Mouse (Mus musculus): ENCODE data around the gene Notch1. TPM values are rescaled to one million over a fixed set of nuclear protein-coding genes. Genes with fewer than 3 reads are reported as not detected.

The Notch1 gene
- polyA plus RNA-seq, 1 experiment from 2014 or later = 24.3 TPM

- H3K36me3 ChIP-seq = peaks cover 80% of the 10 kb centered on the region
- no peak for ATAC-seq (ENCODE audit: insufficient number of reproducible peaks, low FRiP score, low TSS enrichment, low read depth)
- H3K4me2 ChIP-seq = no peak overlapping the region
- H3K4me1 ChIP-seq = peaks cover 25% of the 10 kb centered on the region
- WGBS = 88% methylated on average over 7 of the region's 7 CpGs
- no peak overlapping the region for H3K27ac ChIP-seq
- H3K9ac ChIP-seq = no peak overlapping the region
- no peaks in the 10 kb centered on the region for H3K27me3 ChIP-seq
- no peaks in the 10 kb centered on the region for H3K9me3 ChIP-seq
- H3K4me3 ChIP-seq = no peak overlapping the region
Observed at GRCm38 (mm10) chr2:26438373-26438772, 78.1 kb downstream of the Notch1 start.

DNA sequence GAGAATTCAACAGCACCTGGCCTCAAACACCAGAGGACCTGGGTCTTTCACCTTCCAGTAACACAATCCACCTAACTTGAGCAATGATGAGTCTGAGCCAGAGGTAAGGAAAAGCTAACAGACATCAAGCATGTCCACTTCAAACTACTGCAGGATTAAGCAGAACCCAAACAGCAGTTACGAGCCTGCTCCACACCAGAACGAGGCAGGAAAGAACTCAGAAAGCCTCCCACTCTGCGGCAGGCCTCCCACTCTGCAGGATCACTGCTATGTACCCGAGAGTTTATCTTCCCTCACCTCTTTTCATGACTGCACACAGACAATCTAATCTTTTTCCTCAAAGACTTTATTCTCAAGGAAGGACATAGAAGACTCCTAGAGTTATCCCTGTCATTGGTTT lies 79.2 kb downstream of the Notch1 start:
- no peaks in the 10 kb centered on the region for H3K9me3 ChIP-seq
- no peak overlapping the region for H3K4me3 ChIP-seq
- no peak overlapping the region for H3K9ac ChIP-seq
- peaks cover 20% of the 10 kb centered on the region for H3K4me1 ChIP-seq
- no peak overlapping the region for H3K4me2 ChIP-seq
- no peak for ATAC-seq (ENCODE audit: insufficient number of reproducible peaks, low FRiP score, low TSS enrichment, low read depth)
- H3K27ac ChIP-seq = no peak overlapping the region
- 66% methylated on average over 4 of the region's 4 CpGs for WGBS
- H3K36me3 ChIP-seq = peaks cover 91% of the 10 kb centered on the region
- H3K27me3 ChIP-seq = no peaks in the 10 kb centered on the region

DNA sequence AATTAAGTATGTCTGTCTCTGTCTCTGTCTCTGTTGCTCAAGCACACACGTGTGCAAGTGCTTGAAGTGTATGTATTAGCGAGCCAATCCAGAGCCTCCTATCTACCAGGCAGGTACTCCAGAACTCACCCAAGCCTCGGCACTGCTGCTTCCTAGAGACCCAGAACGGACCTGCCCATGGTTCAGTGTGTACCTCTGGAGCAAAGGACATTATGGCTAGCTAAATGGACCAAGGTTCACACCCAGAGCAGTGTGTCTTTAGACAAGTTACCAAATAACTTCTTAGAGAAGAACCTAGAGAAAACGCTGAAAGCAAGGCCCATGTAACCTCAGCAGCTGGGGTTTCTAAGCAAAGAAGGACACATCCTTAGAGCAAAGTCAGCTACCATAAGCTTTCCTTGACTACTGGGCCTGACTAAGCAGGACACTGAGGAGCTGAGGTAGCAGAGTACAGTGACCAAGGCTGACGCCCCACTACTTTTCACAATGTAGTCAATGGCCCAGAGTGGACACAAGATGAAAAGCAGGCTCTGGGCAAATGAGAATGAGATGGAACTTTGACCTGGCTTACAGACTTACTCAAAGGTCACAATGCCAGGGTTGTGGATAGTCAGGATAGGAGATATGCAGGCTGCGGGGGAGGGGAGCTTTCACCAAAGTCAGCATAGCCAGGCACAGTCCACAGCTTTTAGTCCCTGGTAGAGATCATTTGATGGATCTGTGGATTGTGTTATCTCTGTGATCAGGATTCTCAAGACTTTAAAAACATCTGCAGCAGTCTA lies 81.5 kb downstream of the Notch1 start:
- Histone ChIP-seq H3K9ac (no peak overlapping the region), H3K36me3 (peaks cover 92% of the 10 kb centered on the region), H3K27ac (no peak overlapping the region), H3K27me3 (no peaks in the 10 kb centered on the region), H3K9me3 (no peaks in the 10 kb centered on the region), H3K4me1 (peaks cover 18% of the 10 kb centered on the region), H3K4me3 (no peak overlapping the region), H3K4me2 (no peak overlapping the region)
- ATAC-seq (ENCODE audit: insufficient number of reproducible peaks, low FRiP score, low TSS enrichment, low read depth) = no peak
- 91% methylated on average over 7 of the region's 7 CpGs for WGBS

DNA sequence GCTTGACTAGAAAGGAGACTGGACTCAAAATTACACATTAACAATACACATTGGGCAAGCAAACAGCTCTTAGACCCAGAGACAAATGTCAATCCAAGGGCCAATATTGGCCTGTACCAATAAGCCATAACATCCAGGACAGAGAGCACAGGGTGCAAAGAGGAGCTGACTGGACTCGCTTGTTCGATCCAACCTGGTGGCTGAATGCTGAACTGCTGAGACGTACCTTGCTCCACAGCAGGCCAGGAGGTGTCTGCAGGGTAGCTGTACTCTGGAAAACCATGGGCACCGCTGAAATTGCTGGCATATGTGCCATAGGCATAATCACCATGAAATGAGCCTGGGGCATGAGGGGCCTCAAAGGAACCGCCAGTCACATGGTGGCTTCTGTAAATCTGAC lies 86.6 kb downstream of the Notch1 start:
- Histone ChIP-seq H3K4me2 (no peak overlapping the region), H3K4me1 (no peaks in the 10 kb centered on the region), H3K27me3 (no peaks in the 10 kb centered on the region), H3K9ac (no peak overlapping the region), H3K27ac (no peak overlapping the region), H3K9me3 (no peaks in the 10 kb centered on the region), H3K36me3 (peaks cover 98% of the 10 kb centered on the region), H3K4me3 (no peak overlapping the region)
- 94% methylated on average over 5 of the region's 5 CpGs for WGBS
- ATAC-seq (ENCODE audit: insufficient number of reproducible peaks, low FRiP score, low TSS enrichment, low read depth) = no peak

- Histone ChIP-seq H3K9me3 (no peaks in the 10 kb centered on the region), H3K4me3 (no peak overlapping the region), H3K27ac (no peak overlapping the region), H3K4me1 (no peaks in the 10 kb centered on the region), H3K9ac (no peak overlapping the region), H3K27me3 (no peaks in the 10 kb centered on the region), H3K36me3 (peaks cover 98% of the 10 kb centered on the region), H3K4me2 (no peak overlapping the region)
- 89% methylated on average over 2 of the region's 2 CpGs for WGBS
- ATAC-seq (ENCODE audit: insufficient number of reproducible peaks, low FRiP score, low TSS enrichment, low read depth) = no peak
Observed at GRCm38 (mm10) chr2:26424541-26424940, 91.9 kb downstream of the Notch1 start.

GRCm38 (mm10) chr2:26423086-26423485 lies 93.4 kb downstream of the Notch1 start:
- Histone ChIP-seq H3K4me1 (no peaks in the 10 kb centered on the region), H3K9me3 (no peaks in the 10 kb centered on the region), H3K27ac (no peak overlapping the region), H3K27me3 (no peaks in the 10 kb centered on the region), H3K9ac (no peak overlapping the region), H3K36me3 (peaks cover 97% of the 10 kb centered on the region), H3K4me3 (no peak overlapping the region), H3K4me2 (no peak overlapping the region)
- WGBS = 100% methylated on average over 1 of the region's 1 CpGs
- ATAC-seq (ENCODE audit: insufficient number of reproducible peaks, low FRiP score, low TSS enrichment, low read depth) = no peak

DNA sequence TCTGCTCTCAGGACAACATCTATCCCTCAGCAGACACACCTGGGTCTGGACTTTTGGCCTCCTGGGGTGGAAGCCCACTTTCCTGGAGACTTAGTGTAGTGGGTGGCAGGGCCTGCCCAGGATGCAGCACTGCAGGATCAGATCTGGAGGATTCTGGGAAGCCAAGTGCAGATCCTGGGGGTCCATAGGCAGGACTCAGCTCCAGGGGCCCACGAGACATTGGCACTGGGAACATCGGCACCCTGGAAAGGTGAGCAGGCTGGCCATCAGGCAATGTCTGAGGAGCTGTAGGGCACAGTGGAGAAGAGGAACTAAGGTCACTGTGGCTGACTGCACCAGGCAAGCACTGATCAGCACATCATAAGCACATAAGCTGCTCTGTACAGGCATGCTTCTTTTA lies 94.5 kb downstream of the Notch1 start:
- no peak overlapping the region for H3K27ac ChIP-seq
- peaks cover 96% of the 10 kb centered on the region for H3K36me3 ChIP-seq
- WGBS = 91% methylated on average over 2 of the region's 2 CpGs
- H3K27me3 ChIP-seq = no peaks in the 10 kb centered on the region
- H3K4me1 ChIP-seq = no peaks in the 10 kb centered on the region
- H3K9ac ChIP-seq = no peak overlapping the region
- H3K4me2 ChIP-seq = no peak overlapping the region
- H3K9me3 ChIP-seq = no peaks in the 10 kb centered on the region
- no peak for ATAC-seq (ENCODE audit: insufficient number of reproducible peaks, low FRiP score, low TSS enrichment, low read depth)
- H3K4me3 ChIP-seq = no peak overlapping the region

- no peaks in the 10 kb centered on the region for H3K27me3 ChIP-seq
- WGBS = 92% methylated on average over 1 of the region's 1 CpGs
Observed at GRCm38 (mm10) chr2:26418120-26418519, 98.3 kb downstream of the Notch1 start.

GRCm38 (mm10) chr2:26417066-26417465 lies 99.4 kb downstream of the Notch1 start:
- ATAC-seq (ENCODE audit: insufficient number of reproducible peaks, low FRiP score, low TSS enrichment, low read depth) = no peak
- H3K9me3 ChIP-seq = no peaks in the 10 kb centered on the region
- no peak overlapping the region for H3K4me3 ChIP-seq
- H3K4me1 ChIP-seq = no peaks in the 10 kb centered on the region
- no peak overlapping the region for H3K9ac ChIP-seq
- no peaks in the 10 kb centered on the region for H3K27me3 ChIP-seq
- H3K27ac ChIP-seq = no peak overlapping the region
- no peak overlapping the region for H3K4me2 ChIP-seq
- peaks cover 97% of the 10 kb centered on the region for H3K36me3 ChIP-seq

More at GRCm38 (mm10) chr2:26418120-26418519, 98.3 kb downstream of the Notch1 start:
- H3K9me3 ChIP-seq = no peaks in the 10 kb centered on the region
- no peak overlapping the region for H3K4me2 ChIP-seq
- no peaks in the 10 kb centered on the region for H3K4me1 ChIP-seq
- no peak overlapping the region for H3K9ac ChIP-seq
- H3K4me3 ChIP-seq = no peak overlapping the region
- no peak for ATAC-seq (ENCODE audit: insufficient number of reproducible peaks, low FRiP score, low TSS enrichment, low read depth)
- H3K36me3 ChIP-seq = peaks cover 97% of the 10 kb centered on the region
- no peak overlapping the region for H3K27ac ChIP-seq

- H3K9me3 ChIP-seq = no peaks in the 10 kb centered on the region
- ATAC-seq (ENCODE audit: insufficient number of reproducible peaks, low FRiP score, low TSS enrichment, low read depth) = no peak
- H3K36me3 ChIP-seq = peaks cover 62% of the 10 kb centered on the region
- no peak overlapping the region for H3K4me2 ChIP-seq
- H3K4me3 ChIP-seq = no peak overlapping the region
- 67% methylated on average over 5 of the region's 5 CpGs for WGBS
- H3K27ac ChIP-seq = no peak overlapping the region; the same call in none of the 2 replicates
- H3K27me3 ChIP-seq = no peaks in the 10 kb centered on the region
- peaks cover 30% of the 10 kb centered on the region for H3K4me1 ChIP-seq
- no peak overlapping the region for H3K9ac ChIP-seq
Observed at GRCm38 (mm10) chr2:26410931-26411411, 105.5 kb downstream of the Notch1 start.

- Histone ChIP-seq H3K27me3 (no peaks in the 10 kb centered on the region), H3K4me3 (no peak overlapping the region), H3K9me3 (no peaks in the 10 kb centered on the region), H3K4me2 (no peak overlapping the region), H3K27ac (no peak overlapping the region), H3K36me3 (peaks cover 53% of the 10 kb centered on the region), H3K9ac (no peak overlapping the region), H3K4me1 (peaks cover 34% of the 10 kb centered on the region)
- no peak for ATAC-seq (ENCODE audit: insufficient number of reproducible peaks, low FRiP score, low TSS enrichment, low read depth)
- WGBS = 71% methylated on average over 5 of the region's 5 CpGs
Observed at GRCm38 (mm10) chr2:26410091-26410490, 106.4 kb downstream of the Notch1 start.

DNA sequence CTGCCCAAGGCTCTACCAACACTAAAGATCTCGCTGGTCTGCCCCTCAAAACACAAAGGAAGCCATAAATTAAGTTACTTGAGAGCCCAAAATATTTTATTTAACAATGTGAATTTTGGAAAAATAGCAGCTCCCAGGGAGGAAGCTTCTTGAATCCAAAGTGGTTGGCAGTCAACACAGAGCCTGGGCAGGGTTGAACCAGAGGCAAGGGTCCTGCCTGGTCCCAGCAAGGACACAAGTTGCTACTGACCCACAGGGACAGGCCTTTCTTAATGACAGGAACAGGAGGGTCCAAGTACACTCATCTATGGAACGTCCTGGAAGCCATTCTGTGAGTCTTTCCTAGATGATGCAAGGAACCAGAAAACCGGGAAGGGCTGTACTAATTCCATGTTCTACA lies 107.1 kb downstream of the Notch1 start:
- ATAC-seq (ENCODE audit: insufficient number of reproducible peaks, low FRiP score, low TSS enrichment, low read depth) = no peak
- H3K4me1 ChIP-seq = peaks cover 34% of the 10 kb centered on the region
- no peak overlapping the region for H3K27ac ChIP-seq
- no peaks in the 10 kb centered on the region for H3K27me3 ChIP-seq
- 56% methylated on average over 3 of the region's 3 CpGs for WGBS
- peak overlapping the region; percentile 94 for H3K4me3 ChIP-seq
- H3K36me3 ChIP-seq = peaks cover 46% of the 10 kb centered on the region
- H3K9me3 ChIP-seq = no peaks in the 10 kb centered on the region
- H3K4me2 ChIP-seq = peak overlapping the region; percentile 90
- H3K9ac ChIP-seq = no peak overlapping the region
